Mouse (Mus musculus): ENCODE results near the gene Pick1.

Pick1 gene

GRCm38 (mm10) chr15:79229058-79229821, at the start of gene Pick1, which contains the start of gene Gm49486:
Gene Pick1, plus strand, starts transcription at chr15:79229173.
Gene Gm49486, plus strand, starts transcription at chr15:79229391.
- peak within 1 kb of the TSS; percentile 97 for H3K4me3 ChIP-seq (replicated peaks; ENCODE audit: low read length)
- peaks cover 39% of the 10 kb centered on the region for H3K36me3 ChIP-seq (ENCODE audit: insufficient read depth, low read length)
- peaks cover 31% of the 10 kb centered on the region for H3K4me1 ChIP-seq (replicated peaks; ENCODE audit: low read depth, low read length)
- TF ChIP-seq POU5F1 (IDR thresholded peaks at IDR 0.05; ENCODE audit: borderline replicate concordance, low read length) (no peak), CTCF (conservative IDR thresholded peaks at IDR 0.05; ENCODE audit: low read length) (no peak), NANOG (IDR thresholded peaks at IDR 0.05; ENCODE audit: borderline replicate concordance, low read length) (no peak)
- H3K27me3 ChIP-seq (ENCODE audit: insufficient read depth, low read length), result no peaks in the 10 kb centered on the region
- H3K9me3 ChIP-seq (ENCODE audit: low read length), result no peaks in the 10 kb centered on the region

GRCm38 (mm10) chr15:79185213-79185612, 43.8 kb upstream of the Pick1 start:
- Histone ChIP-seq H3K27me3 (ENCODE audit: insufficient read depth, low read length) (peaks cover 23% of the 10 kb centered on the region), H3K36me3 (ENCODE audit: insufficient read depth, low read length) (no peaks in the 10 kb centered on the region), H3K9me3 (ENCODE audit: low read length) (no peaks in the 10 kb centered on the region), H3K4me1 (replicated peaks; ENCODE audit: low read depth, low read length) (no peaks in the 10 kb centered on the region), H3K4me3 (replicated peaks; ENCODE audit: low read length) (no peak overlapping the region)
- no peak for TF ChIP-seq NANOG (IDR thresholded peaks at IDR 0.05; ENCODE audit: borderline replicate concordance, low read length)
- no peak for TF ChIP-seq CTCF (conservative IDR thresholded peaks at IDR 0.05; ENCODE audit: low read length)
- no peak for TF ChIP-seq POU5F1 (IDR thresholded peaks at IDR 0.05; ENCODE audit: borderline replicate concordance, low read length)

GRCm38 (mm10) chr15:79187819-79188218, 41.2 kb upstream of the Pick1 start:
- Histone ChIP-seq H3K9me3 (ENCODE audit: low read length) (no peaks in the 10 kb centered on the region), H3K27me3 (ENCODE audit: insufficient read depth, low read length) (peaks cover 9% of the 10 kb centered on the region), H3K36me3 (ENCODE audit: insufficient read depth, low read length) (no peaks in the 10 kb centered on the region), H3K4me3 (replicated peaks; ENCODE audit: low read length) (no peak overlapping the region), H3K4me1 (replicated peaks; ENCODE audit: low read depth, low read length) (peaks cover 17% of the 10 kb centered on the region)
- no peak for TF ChIP-seq NANOG (IDR thresholded peaks at IDR 0.05; ENCODE audit: borderline replicate concordance, low read length)
- TF ChIP-seq POU5F1 (IDR thresholded peaks at IDR 0.05; ENCODE audit: borderline replicate concordance, low read length), result no peak
- no peak for TF ChIP-seq CTCF (conservative IDR thresholded peaks at IDR 0.05; ENCODE audit: low read length)

GRCm38 (mm10) chr15:79191426-79191825, 37.5 kb upstream of the Pick1 start:
- H3K4me3 ChIP-seq (replicated peaks; ENCODE audit: low read length), result no peak overlapping the region
- H3K27me3 ChIP-seq (ENCODE audit: insufficient read depth, low read length), result peaks cover 27% of the 10 kb centered on the region
- no peaks in the 10 kb centered on the region for H3K9me3 ChIP-seq (ENCODE audit: low read length)
- H3K36me3 ChIP-seq (ENCODE audit: insufficient read depth, low read length), result no peaks in the 10 kb centered on the region
- peaks cover 28% of the 10 kb centered on the region for H3K4me1 ChIP-seq (replicated peaks; ENCODE audit: low read depth, low read length)
- TF ChIP-seq NANOG (IDR thresholded peaks at IDR 0.05; ENCODE audit: borderline replicate concordance, low read length) (no peak), CTCF (conservative IDR thresholded peaks at IDR 0.05; ENCODE audit: low read length) (peak; percentile 59)

- Histone ChIP-seq H3K27me3 (ENCODE audit: insufficient read depth, low read length) (peaks cover 27% of the 10 kb centered on the region), H3K4me1 (replicated peaks; ENCODE audit: low read depth, low read length) (peaks cover 28% of the 10 kb centered on the region), H3K9me3 (ENCODE audit: low read length) (no peaks in the 10 kb centered on the region), H3K36me3 (ENCODE audit: insufficient read depth, low read length) (no peaks in the 10 kb centered on the region), H3K4me3 (replicated peaks; ENCODE audit: low read length) (peak overlapping the region; percentile 62)
- TF ChIP-seq NANOG (IDR thresholded peaks at IDR 0.05; ENCODE audit: borderline replicate concordance, low read length), result no peak
Measured at GRCm38 (mm10) chr15:79192450-79192849, 36.5 kb upstream of the Pick1 start.

- Histone ChIP-seq H3K9me3 (ENCODE audit: low read length) (no peaks in the 10 kb centered on the region), H3K4me3 (replicated peaks; ENCODE audit: low read length) (peak overlapping the region; percentile 62), H3K36me3 (ENCODE audit: insufficient read depth, low read length) (no peaks in the 10 kb centered on the region), H3K4me1 (replicated peaks; ENCODE audit: low read depth, low read length) (peaks cover 28% of the 10 kb centered on the region), H3K27me3 (ENCODE audit: insufficient read depth, low read length) (peaks cover 30% of the 10 kb centered on the region)
- TF ChIP-seq NANOG (IDR thresholded peaks at IDR 0.05; ENCODE audit: borderline replicate concordance, low read length), result no peak
- TF ChIP-seq POU5F1 (IDR thresholded peaks at IDR 0.05; ENCODE audit: borderline replicate concordance, low read length), result no peak
- no peak for TF ChIP-seq CTCF (conservative IDR thresholded peaks at IDR 0.05; ENCODE audit: low read length)
Measured at GRCm38 (mm10) chr15:79192885-79193845, 35.8 kb upstream of the Pick1 start.

- TF ChIP-seq CTCF (conservative IDR thresholded peaks at IDR 0.05; ENCODE audit: low read length) (no peak), NANOG (IDR thresholded peaks at IDR 0.05; ENCODE audit: borderline replicate concordance, low read length) (no peak), POU5F1 (IDR thresholded peaks at IDR 0.05; ENCODE audit: borderline replicate concordance, low read length) (no peak)
- Histone ChIP-seq H3K36me3 (ENCODE audit: insufficient read depth, low read length) (no peaks in the 10 kb centered on the region), H3K4me3 (replicated peaks; ENCODE audit: low read length) (no peak overlapping the region), H3K9me3 (ENCODE audit: low read length) (no peaks in the 10 kb centered on the region), H3K27me3 (ENCODE audit: insufficient read depth, low read length) (peaks cover 37% of the 10 kb centered on the region), H3K4me1 (replicated peaks; ENCODE audit: low read depth, low read length) (peaks cover 33% of the 10 kb centered on the region)
Measured at GRCm38 (mm10) chr15:79194048-79194447, 34.9 kb upstream of the Pick1 start.

GRCm38 (mm10) chr15:79194946-79195345, 34.0 kb upstream of the Pick1 start:
- H3K9me3 ChIP-seq (ENCODE audit: low read length), result no peaks in the 10 kb centered on the region
- TF ChIP-seq POU5F1 (IDR thresholded peaks at IDR 0.05; ENCODE audit: borderline replicate concordance, low read length), result no peak
- no peak for TF ChIP-seq NANOG (IDR thresholded peaks at IDR 0.05; ENCODE audit: borderline replicate concordance, low read length)
- TF ChIP-seq CTCF (conservative IDR thresholded peaks at IDR 0.05; ENCODE audit: low read length), result no peak
- H3K36me3 ChIP-seq (ENCODE audit: insufficient read depth, low read length), result no peaks in the 10 kb centered on the region
- peaks cover 37% of the 10 kb centered on the region for H3K27me3 ChIP-seq (ENCODE audit: insufficient read depth, low read length)
- H3K4me1 ChIP-seq (replicated peaks; ENCODE audit: low read depth, low read length), result peaks cover 34% of the 10 kb centered on the region
- H3K4me3 ChIP-seq (replicated peaks; ENCODE audit: low read length), result no peak overlapping the region

Data from E14TG2a.4 (cell line).